11 mouse cellular contexts compared by ENCODE assay signal in the genomic region with DNA sequence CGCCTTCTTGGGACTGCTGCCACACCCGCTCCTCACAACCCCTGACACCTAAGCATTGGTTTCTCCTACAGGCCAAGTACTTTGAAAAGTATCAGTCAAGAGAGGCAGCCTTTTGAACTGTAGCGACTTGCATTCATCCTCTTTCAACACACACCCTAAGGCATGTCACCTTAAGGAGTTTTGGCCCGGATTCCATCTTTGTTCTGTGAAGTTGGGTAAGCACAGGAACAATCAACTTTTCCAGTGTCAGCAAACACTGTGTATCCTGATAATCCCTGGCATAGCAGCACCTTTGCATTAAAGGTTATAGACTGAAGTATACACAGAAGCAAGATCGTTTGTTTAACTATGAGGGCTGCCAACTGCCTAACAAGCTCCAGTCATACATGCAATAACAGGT.
"Had no signal": no experiment of that assay in that cellular context is flagged by ENCODE, and none has a peak within 500 bp of the region (broad histone marks: within the 10 kb centered on the region; RNA-seq: fewer than 3 reads in every experiment).

No protein-coding gene starts in this region.

- DNase-seq: left cerebral cortex, postnatal 4 days; liver; liver, embryonic 13.5 days; liver, postnatal 0 days; lung, adult 18-20 months; lung, adult 2 months; lung, embryonic 14.5 days; lung, postnatal 14 days; lung, postnatal 36 days; lung, postnatal 4 days; midbrain, embryonic 14.5 days had no signal
